Mouse (Mus musculus) MEL-GATA-1-ER (cell line): Measurements from ENCODE around the gene Hist1h2ai.

ENCODE experiments used
- DNase-seq: peaks from one replicate; pipeline ENCODE4 v3.0.0-alpha.2; 2012; ENCODE audit warnings: low read depth; ENCODE audit errors: extremely low read depth

Hist1h2ai gene

GRCm38 (mm10) chr13:21727948-21728572 lies 11.8 kb downstream of the Hist1h2ai start:
- DNase-seq = no peak

GRCm38 (mm10) chr13:21729544-21729943 lies 13.3 kb downstream of the Hist1h2ai start:
- DNase-seq = no peak

- DNase-seq = no peak
These were observed 17.2 kb downstream of the Hist1h2ai start for GRCm38 (mm10) chr13:21733466-21733865.

GRCm38 (mm10) chr13:21734010-21734905 lies 18.0 kb downstream of the Hist1h2ai start:
- DNase-seq = peak; percentile 90

- peak; percentile 93 for DNase-seq
These were observed 18.9 kb downstream of the Hist1h2ai start, which contains the start of gene Hist1h4j for GRCm38 (mm10) chr13:21734906-21735767. Gene Hist1h4j (plus strand): TSS chr13:21735064.

GRCm38 (mm10) chr13:21745006-21745405 lies 28.8 kb downstream of the Hist1h2ai start:
- DNase-seq = no peak

GRCm38 (mm10) chr13:21749387-21750158 lies 33.4 kb downstream of the Hist1h2ai start:
- DNase-seq = peak; percentile 68

- DNase-seq = peak; percentile 75
These were observed 34.2 kb downstream of the Hist1h2ai start, which contains the start of gene Hist1h4k for GRCm38 (mm10) chr13:21750159-21751017. Gene Hist1h4k (minus strand): TSS chr13:21750505.

- DNase-seq = peak; percentile 50
These were observed 35.2 kb downstream of the Hist1h2ai start for GRCm38 (mm10) chr13:21751417-21751816.

- peak; percentile 53 for DNase-seq
These were observed 35.6 kb downstream of the Hist1h2ai start for GRCm38 (mm10) chr13:21751827-21752226.

GRCm38 (mm10) chr13:21752356-21752755 lies 36.1 kb downstream of the Hist1h2ai start:
- peak; percentile 49 for DNase-seq

- peak; percentile 70 for DNase-seq
These were observed 36.9 kb downstream of the Hist1h2ai start for GRCm38 (mm10) chr13:21753051-21753523.

GRCm38 (mm10) chr13:21753524-21754285 lies 37.5 kb downstream of the Hist1h2ai start, which contains the start of the genes Hist1h2ak and Hist1h2bn:
Gene Hist1h2ak (minus strand): TSS chr13:21753827.
Gene Hist1h2bn (plus strand): TSS chr13:21754123.
- DNase-seq = peak; percentile 99

- peak; percentile 90 for DNase-seq
These were observed 38.2 kb downstream of the Hist1h2ai start for GRCm38 (mm10) chr13:21754294-21755001.

- DNase-seq = no peak
These were observed 39.5 kb downstream of the Hist1h2ai start for GRCm38 (mm10) chr13:21755707-21756106.
